Mouse (Mus musculus): ENCODE measurements around the gene Pdzrn3. TPM values are rescaled to one million over a fixed set of nuclear protein-coding genes. Genes with fewer than 3 reads are reported as not detected.
A peak's percentile ranks its signal among the peaks of the same experiment; 100 is the strongest.

Pdzrn3 gene
- total and polyA plus RNA-seq, 3 experiments = 0.08 TPM; not detected in 2

GRCm38 (mm10) chr6:101297563-101298520 lies 79.9 kb downstream of the Pdzrn3 start (continued):
- TF ChIP-seq CHD2 (IDR thresholded peaks at IDR 0.05; ENCODE audit: low read length) (no peak), TCF12 (IDR thresholded peaks at IDR 0.05; ENCODE audit: low read depth, low read length) (peak; percentile 60), GABPA (IDR thresholded peaks at IDR 0.05; ENCODE audit: low read depth, low read length) (peak; percentile 19; the same call in 1 of the 2 replicates), NELFE (IDR thresholded peaks at IDR 0.05; ENCODE audit: low read depth, low read length) (peak; percentile 85), ZC3H11A (IDR thresholded peaks at IDR 0.05; ENCODE audit: low read depth, low read length) (no peak)

DNA sequence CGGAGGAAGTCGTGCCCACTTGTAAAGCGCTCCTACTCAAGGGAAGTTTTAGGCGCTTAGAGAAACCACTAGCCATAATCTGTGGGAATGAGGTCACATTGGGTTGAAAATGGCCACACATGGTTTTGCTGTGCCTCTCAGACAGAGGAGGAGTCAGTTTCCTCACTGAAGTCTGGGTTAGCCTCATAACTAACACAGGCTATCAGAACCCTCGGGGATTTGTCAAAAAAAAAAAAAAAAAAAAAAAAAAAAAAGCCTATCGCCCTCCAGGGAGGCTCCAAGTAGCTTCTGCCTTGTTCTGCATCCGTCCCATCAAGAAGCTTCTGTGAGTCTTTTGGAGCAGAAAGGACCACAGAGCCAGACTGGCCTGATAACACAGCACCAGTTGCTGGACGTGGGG lies 80.7 kb downstream of the Pdzrn3 start:
- Histone ChIP-seq H3K4me1 (ENCODE audit: control insufficient read depth in 1 of 2, insufficient read depth in 2 of 2, low read length in 2 of 2) (peaks cover 25 to 48% of the 10 kb centered on the region in 2 experiments), H3K79me2 (ENCODE audit: control insufficient read depth, insufficient read depth, low read length, poor library complexity) (no peaks in the 10 kb centered on the region; the same call in 1 of the 2 replicates), H3K4me3 (ENCODE audit: control insufficient read depth in 1 of 2, insufficient read depth in 1 of 2, low read depth in 2 of 2, low read length in 2 of 2) (peak overlapping the region; percentile 46 to 48; a peak in 3 of 4 replicates), H3K9ac (ENCODE audit: control insufficient read depth, low read depth, low read length, poor library complexity, severe bottlenecking) (peak overlapping the region; percentile 59), H3K9me3 (replicated peaks; ENCODE audit: insufficient read depth, low read length) (no peaks in the 10 kb centered on the region), H3K27ac (ENCODE audit: control insufficient read depth, low read depth, low read length) (peak overlapping the region; percentile 97), H3K27me3 (ENCODE audit: control insufficient read depth in 1 of 2, insufficient read depth in 2 of 2, low read length in 2 of 2) (no peaks in the 10 kb centered on the region), H3K36me3 (ENCODE audit: control insufficient read depth in 1 of 2, insufficient read depth in 2 of 2, low read length in 2 of 2) (peaks cover 0 to 50% of the 10 kb centered on the region in 2 experiments; a peak in 2 of 4 replicates)
- DNase-seq (ENCODE audit: low read depth, low spot score) = peak; percentile 74
- TF ChIP-seq GABPA (IDR thresholded peaks at IDR 0.05; ENCODE audit: low read depth, low read length) = no peak
- TF ChIP-seq MEF2A (IDR thresholded peaks at IDR 0.05; ENCODE audit: extremely low read depth, insufficient replicate concordance, low read depth, low read length, poor library complexity, severe bottlenecking) = no peak
- TF ChIP-seq ZNF384 (IDR thresholded peaks at IDR 0.05; ENCODE audit: low read depth, low read length) = peak; percentile 98
- no peak for TF ChIP-seq JUND (IDR thresholded peaks at IDR 0.05; ENCODE audit: low read depth, low read length)
- TF ChIP-seq ZC3H11A (IDR thresholded peaks at IDR 0.05; ENCODE audit: low read depth, low read length) = no peak
- TF ChIP-seq E2F4 (IDR thresholded peaks at IDR 0.05; ENCODE audit: borderline replicate concordance, low read depth, low read length) = no peak
- no peak for TF ChIP-seq MAX (IDR thresholded peaks at IDR 0.05; ENCODE audit: low read length)
- 0 out of 2 replicates have a peak, but pooled peaks have one; percentile 32 for TF ChIP-seq NELFE (IDR thresholded peaks at IDR 0.05; ENCODE audit: low read depth, low read length)
- TF ChIP-seq CHD1 (IDR thresholded peaks at IDR 0.05; ENCODE audit: low read depth, low read length) = 0 out of 2 replicates have a peak, but pooled peaks have one; percentile 1
- TF ChIP-seq GATA1 (IDR thresholded peaks at IDR 0.05; ENCODE audit: low read depth, low read length) = peak; percentile 51
- TF ChIP-seq BHLHE40 (IDR thresholded peaks at IDR 0.05; ENCODE audit: borderline replicate concordance, low read depth, low read length) = no peak
- TF ChIP-seq MAFK (IDR thresholded peaks at IDR 0.05; ENCODE audit: borderline replicate concordance, low read depth, low read length) = no peak
- no peak for TF ChIP-seq TBP (IDR thresholded peaks at IDR 0.05; ENCODE audit: low read depth, low read length)

GRCm38 (mm10) chr6:101296280-101296679 lies 81.4 kb downstream of the Pdzrn3 start:
- Histone ChIP-seq H3K27ac (ENCODE audit: control insufficient read depth, low read depth, low read length) (peak overlapping the region; percentile 97), H3K36me3 (ENCODE audit: control insufficient read depth in 1 of 2, insufficient read depth in 2 of 2, low read length in 2 of 2) (peaks cover 0 to 57% of the 10 kb centered on the region in 2 experiments; a peak in 2 of 4 replicates), H3K4me1 (ENCODE audit: control insufficient read depth in 1 of 2, insufficient read depth in 2 of 2, low read length in 2 of 2) (peaks cover 30 to 53% of the 10 kb centered on the region in 2 experiments), H3K9ac (ENCODE audit: control insufficient read depth, low read depth, low read length, poor library complexity, severe bottlenecking) (peak overlapping the region; percentile 59), H3K27me3 (ENCODE audit: control insufficient read depth in 1 of 2, insufficient read depth in 2 of 2, low read length in 2 of 2) (no peaks in the 10 kb centered on the region), H3K9me3 (replicated peaks; ENCODE audit: insufficient read depth, low read length) (no peaks in the 10 kb centered on the region), H3K4me3 (ENCODE audit: control insufficient read depth in 1 of 2, insufficient read depth in 1 of 2, low read depth in 2 of 2, low read length in 2 of 2) (no peak overlapping the region), H3K79me2 (ENCODE audit: control insufficient read depth, insufficient read depth, low read length, poor library complexity) (no peaks in the 10 kb centered on the region; the same call in 1 of the 2 replicates)
- peak; percentile 44 for DNase-seq (ENCODE audit: low read depth, low spot score)
- TF ChIP-seq UBTF (IDR thresholded peaks at IDR 0.05; ENCODE audit: borderline replicate concordance, insufficient read depth, low read depth, low read length) (no peak), TBP (IDR thresholded peaks at IDR 0.05; ENCODE audit: low read depth, low read length) (no peak), KAT2A (conservative IDR thresholded peaks at IDR 0.05; ENCODE audit: low read depth, low read length) (no peak), POLR2A (IDR thresholded peaks at IDR 0.05; ENCODE audit: control insufficient read depth in 1 of 2, insufficient read depth in 1 of 2, low read depth in 1 of 2, low read length in 2 of 2, poor library complexity in 1 of 2) (0 out of 4 replicates have a peak, but pooled peaks of 1 of the 2 experiments have one; percentile 3), USF1 (IDR thresholded peaks at IDR 0.05; ENCODE audit: low read depth, low read length) (no peak), ETS1 (IDR thresholded peaks at IDR 0.05; ENCODE audit: low read depth, low read length) (no peak), POLR2AphosphoS5 (IDR thresholded peaks at IDR 0.05; ENCODE audit: borderline replicate concordance, low read depth, low read length) (no peak), CHD1 (IDR thresholded peaks at IDR 0.05; ENCODE audit: low read depth, low read length) (0 out of 2 replicates have a peak, but pooled peaks have one; percentile 11)
